Mouse (Mus musculus) urinary bladder, postnatal 4 days (tissue): ENCODE data around the gene Acsl3.

ENCODE experiments used
- DNase-seq, 2 experiments: peaks; one replicate each; pipeline ENCODE4 v3.0.0; 2021 to 2022; ENCODE audit warnings: low spot score in 2 of 2

The Acsl3 gene

DNA sequence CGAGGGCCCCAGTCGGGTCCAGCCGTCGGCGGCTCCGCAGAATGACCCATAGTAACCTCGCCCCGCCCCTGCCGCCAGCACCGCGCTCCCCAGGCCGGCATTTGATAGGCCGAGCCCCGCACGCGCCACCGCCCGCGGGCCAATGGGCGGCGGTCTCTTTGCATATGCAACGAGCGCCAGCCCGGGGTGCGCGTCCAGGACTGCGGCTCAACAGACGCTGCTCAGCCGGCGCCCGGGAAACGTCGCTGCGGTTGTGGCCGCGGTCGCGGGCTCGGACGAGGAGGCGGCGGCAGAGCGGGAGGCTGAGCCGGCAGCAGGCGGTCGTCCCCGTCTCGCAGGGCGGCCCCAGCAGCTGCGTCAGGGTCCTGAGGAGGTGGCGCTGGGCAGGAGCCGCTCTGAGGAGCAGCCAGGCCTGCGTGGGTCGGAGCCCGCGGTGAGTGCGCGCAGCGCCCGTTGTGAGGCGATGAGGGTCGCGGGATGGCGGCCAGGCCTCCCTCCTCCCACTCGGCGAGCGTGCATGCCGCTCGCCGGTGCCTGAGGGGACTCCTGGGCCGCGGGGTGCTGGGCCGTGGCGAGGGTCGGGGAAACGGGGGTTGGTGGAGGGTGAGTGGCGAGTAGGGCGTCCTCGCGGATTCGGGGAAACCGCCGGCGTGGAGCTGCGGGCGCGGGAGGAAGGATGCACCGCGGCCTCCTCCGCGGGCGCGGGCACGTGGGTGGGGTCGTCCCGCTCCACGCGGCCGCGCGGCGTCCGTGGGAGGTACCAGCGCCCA, at the start of gene Acsl3, which contains the start of gene Utp14b:
Acsl3 (plus strand) TSS at position 155 of the 770 bp plus-strand sequence.
Utp14b (plus strand) TSS at position 368 of the 770 bp plus-strand sequence.
- peak; percentile 96 to 97 for DNase-seq

DNA sequence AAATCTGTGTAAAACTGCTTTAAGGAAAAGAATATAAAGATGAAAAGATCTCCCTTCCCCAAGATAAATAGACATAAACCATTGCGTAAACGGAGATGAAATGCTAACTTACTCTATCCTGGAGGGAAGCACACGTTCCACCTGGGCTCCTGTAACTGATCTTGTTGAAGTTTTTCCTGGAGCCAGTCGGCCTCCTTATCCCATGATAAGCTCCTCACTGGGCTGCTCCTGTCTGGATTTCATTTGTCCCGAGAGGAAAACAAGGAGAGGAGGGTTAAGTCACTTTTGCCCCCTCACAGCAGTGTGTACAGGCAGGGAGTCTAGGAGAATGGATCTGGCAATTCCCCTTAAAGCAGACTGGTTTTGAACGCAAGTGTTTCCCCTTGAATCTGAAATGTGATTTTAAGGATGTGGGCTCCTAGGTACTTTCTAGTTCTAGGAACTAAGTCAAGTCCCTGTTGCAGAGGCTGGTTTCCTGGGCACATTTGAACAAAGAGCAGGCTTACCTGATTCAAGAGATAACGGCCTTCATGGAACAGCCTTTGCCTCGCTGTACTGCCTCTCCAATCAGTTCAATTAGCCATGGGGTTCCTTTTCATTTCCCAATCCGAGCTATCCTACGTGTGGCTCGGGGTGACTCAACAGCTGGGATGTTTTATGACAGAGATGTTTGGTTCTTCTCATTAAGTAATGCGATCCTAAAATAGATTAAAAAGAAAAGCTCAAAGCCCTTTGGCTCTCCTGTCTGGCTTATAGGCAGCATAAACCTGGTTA, 48.3 kb upstream of the Acsl3 start:
- DNase-seq = no peak

GRCm38 (mm10) chr1:78611039-78611438, 46.6 kb upstream of the Acsl3 start:
- DNase-seq = no peak

GRCm38 (mm10) chr1:78612959-78613358, 44.7 kb upstream of the Acsl3 start:
- DNase-seq = no peak

DNA sequence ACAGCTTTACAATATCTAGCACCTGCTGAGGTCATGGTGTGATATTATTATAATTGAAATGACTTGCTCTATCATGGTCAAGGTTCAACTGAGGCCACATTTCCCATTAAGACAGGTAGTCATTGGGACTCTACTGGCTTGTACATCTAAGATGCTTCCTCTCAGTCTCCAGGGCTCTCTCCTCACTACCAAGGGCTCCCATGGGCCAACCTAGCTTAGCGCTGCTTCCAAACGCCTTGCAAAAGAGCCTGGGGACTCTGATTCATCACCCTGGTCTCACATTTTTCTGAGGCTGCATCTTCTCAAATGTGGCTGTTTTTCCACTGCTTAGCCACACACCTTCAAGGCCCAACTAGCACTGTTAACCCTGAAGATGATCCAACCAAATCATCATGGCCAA, 33.3 kb upstream of the Acsl3 start:
- no peak for DNase-seq

GRCm38 (mm10) chr1:78634486-78634885, 23.1 kb upstream of the Acsl3 start:
- DNase-seq = no peak

DNA sequence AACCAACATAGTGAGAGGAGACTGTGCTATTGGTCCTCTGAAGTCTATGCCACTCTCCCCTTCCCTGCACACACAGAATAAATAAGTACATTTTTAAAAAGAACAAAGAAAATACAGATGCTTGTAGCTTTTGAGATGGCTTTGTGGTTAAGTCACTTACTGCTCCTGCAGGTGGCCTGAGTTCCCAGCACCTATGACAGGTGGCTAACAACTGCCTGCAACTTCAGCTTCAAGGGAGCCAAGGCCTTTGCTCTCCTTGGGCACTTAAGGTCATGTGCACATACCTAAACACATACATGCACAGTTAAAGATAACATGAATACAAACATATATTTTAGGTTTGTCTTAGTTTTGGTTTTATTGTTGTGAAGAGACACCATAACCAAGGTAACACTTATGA, 16.8 kb upstream of the Acsl3 start:
- no peak for DNase-seq

DNA sequence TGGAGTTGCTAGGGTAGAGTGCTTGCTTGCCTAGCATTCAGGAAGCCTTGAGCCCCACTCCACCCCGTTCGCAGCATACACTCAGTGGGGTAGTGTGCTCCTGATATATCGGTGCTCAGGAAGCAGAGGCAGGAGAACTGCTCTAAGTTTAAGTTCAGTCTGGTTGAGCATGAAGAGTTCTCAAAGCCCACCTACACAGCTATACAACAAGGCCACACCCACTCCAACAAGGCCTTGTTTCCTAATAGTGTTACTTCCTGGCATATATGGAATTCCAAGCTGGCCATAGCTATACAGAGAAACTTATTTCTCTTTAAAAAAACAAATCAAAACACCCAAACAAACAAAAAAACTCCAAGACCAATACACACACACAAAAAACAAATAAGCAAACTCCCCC, 15.8 kb upstream of the Acsl3 start:
- DNase-seq = no peak

- DNase-seq = no peak
Measured at GRCm38 (mm10) chr1:78642197-78642596, 15.4 kb upstream of the Acsl3 start.

GRCm38 (mm10) chr1:78647317-78647885, 10.2 kb upstream of the Acsl3 start:
- DNase-seq = no peak

DNA sequence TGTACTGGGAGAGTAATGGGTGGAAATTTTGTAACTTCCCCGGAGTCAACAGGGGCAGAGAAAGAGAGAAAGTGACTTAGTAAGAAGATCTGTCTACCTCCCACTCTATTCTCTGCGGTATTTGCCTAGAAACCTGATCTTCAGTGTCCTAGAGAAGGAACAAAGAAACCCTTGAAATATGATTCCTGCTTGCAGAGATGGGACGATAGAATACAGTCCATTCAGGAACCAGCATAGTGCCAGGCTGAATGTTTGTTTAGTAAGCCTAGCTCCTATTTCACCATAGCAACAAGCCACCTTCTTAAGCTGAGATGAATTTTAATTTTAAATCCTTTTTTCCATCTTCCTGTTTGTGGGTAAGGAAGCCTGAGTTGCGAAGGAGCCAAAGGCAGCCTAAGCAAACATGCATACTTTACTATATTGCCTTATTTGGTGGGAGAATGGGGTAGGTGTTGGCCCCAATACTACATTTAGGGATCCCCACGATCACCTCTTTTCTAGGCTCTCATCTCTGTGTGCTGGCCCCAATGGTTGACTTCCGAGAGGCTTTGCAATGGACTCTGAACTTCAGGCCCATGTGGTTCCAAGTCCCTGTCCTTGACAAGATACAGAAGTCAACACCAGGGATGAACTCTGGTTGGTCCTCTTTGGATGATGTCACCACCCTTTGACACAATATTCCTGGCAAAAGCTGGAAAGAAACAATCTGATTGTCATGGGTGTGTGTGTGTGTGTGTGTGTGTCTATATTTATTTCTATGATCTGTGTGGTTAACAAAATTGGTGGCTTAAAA, 8.2 kb upstream of the Acsl3 start:
- DNase-seq = no peak

GRCm38 (mm10) chr1:78656472-78656871, 1.2 kb upstream of the Acsl3 start:
- DNase-seq = peak in 1 of 2 experiments; percentile 43

DNA sequence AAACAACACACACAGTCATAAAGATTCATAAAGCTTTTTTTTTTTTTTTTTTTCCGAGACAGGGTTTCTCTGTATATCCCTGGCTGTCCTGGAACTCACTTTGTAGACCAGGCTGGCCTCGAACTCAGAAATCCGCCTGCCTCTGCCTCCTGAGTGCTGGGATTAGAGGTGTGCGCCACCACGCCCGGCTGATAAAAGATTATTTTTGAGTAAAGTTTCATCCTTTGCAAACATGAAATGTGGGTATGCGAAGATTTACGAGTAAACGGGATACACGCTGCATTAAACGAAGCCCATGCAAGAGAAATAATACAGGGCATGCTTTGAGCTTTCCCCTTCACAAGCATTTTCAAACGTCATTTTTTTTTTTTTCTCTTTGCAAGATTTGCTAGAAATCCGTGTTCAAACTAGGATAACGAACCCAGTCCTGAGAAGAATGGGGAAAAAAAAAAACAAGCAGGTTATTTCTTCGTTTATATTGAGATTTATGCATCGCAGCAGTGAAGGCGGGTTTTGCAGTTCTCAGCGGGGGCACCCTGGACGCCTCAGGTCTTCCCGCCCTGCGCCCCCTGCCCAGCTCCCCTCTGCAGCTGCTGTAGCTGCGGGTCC, 500 bp upstream of the Acsl3 start:
- no peak for DNase-seq

- DNase-seq = no peak
Measured at GRCm38 (mm10) chr1:78658441-78659269, 1.0 kb downstream of the Acsl3 start.

DNA sequence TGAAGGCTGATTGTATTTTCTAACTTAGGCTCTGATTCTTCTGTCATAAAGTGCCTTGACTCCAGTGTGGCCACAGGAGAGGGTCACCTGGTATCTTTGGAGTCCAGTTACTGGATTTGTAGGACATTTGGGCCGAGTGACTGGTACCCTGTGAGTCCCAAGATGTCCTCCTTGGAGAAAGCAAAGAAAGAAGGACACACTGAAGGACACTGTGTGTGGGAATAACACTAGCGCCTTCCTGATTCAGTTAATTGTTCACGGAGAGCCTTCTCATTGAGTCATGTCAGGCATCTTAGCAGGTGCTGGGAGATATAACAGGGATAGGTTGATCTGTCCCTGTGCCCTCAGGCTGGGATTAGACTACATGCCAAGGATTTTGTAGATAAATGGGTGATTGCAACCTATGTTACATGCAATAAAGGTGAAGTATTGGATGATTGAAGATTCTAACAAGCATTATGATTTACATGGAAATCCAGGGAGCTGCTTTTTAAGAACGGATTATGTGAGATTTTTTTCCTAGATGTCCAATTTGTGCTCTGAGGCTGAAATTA, 1.7 kb downstream of the Acsl3 start:
- DNase-seq = no peak

DNA sequence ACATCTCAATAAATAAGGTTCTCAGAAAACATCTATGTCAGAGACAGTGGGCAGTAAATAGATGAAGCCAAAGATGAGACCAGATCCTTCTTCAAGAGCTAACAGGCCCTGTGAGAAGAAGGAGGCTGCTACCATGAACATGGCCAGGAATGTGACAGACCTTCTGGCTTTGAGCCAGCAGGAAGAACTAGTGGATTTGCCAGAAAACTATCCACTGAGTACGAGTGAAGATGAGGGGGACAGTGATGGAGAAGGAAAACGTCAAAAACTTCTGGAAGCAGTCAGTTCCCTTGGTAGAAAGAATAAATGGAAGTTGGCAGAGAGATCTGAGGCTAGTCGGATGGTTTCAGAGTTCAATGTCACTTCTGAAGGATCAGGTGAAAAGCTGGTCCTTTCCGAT, 6.7 kb downstream of the Acsl3 start:
- no peak for DNase-seq

DNA sequence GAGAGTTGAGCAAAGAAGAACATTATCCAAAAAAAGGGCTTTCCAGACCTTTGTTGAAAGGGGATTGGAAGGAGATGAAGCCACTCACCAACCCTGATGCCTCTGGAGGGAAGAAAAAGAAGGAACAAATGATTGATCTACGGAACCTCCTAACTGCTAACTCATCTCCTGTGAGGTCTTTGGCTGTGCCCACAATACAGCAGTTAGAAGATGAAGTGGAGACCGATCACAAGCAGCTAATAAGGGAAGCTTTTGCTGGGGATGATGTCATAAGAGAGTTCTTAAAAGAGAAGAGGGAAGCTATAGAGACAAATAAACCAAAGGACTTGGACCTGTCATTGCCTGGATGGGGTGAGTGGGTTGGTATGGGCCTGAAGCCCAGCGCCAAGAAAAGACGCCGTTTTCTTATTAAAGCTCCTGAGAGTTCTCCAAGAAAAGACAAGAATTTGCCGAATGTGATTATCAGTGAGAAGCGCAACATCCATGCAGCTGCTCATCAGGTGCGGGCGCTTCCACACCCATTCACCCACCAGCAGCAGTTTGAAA, 8.4 kb downstream of the Acsl3 start:
- no peak for DNase-seq

DNA sequence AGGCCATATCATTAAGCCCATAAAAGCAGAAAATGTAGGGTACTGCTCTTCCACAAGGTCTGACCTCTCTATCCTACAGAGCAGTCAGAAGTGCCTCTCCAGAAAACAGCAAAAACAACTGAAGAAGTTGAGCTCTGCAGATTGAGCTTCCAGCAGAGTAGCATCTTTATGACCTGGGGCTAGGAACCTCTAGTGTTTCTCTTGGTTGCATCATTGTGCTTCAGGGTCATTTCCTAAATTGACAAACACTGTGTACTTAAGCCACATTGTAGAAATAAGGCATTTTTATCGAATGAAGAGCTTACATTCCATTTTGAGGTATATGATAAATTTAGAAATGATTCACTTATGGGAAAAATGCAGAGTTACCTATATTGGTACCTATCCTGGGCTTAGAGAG, 9.0 kb downstream of the Acsl3 start:
- DNase-seq = no peak

DNA sequence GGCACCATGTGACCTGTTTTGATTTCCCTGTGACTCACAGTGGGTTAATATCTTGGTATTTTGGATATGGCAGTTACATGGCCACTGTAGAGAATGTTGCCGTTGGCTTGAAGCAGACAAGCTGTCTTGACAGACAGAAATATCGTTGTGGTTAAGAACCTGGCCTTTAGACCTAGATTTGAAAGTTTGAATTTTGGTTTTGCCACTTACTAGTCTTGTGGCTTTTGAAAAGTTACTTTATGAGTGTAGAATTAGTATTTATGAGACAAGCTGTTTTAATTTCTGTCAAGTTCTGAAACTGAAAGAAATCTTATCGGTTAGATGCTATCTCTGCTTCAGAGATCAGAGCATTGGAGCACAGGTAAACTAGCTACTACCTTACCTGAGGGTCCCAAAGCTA, 24.7 kb downstream of the Acsl3 start:
- no peak for DNase-seq

DNA sequence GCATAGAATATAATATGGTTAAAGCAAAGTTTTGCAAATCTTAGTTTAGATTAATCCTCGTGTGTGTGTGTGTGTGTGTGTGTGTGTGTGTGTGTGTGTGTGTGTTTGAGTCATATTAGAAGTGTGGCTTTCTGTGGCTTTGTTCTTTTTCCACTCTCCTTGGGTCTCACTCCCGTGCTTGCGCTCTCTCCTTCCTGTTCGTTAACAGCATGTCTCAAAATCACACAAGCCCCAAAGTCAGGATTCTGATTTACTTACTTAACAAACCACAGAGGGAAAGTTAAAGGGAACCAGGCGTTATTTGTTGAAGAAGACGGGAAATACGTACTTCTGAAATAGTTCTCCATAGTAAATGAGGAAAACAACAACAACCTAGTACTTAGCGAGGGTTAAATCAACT, 26.5 kb downstream of the Acsl3 start:
- DNase-seq = no peak
